Mouse (Mus musculus): ENCODE results near the gene Oard1.

- TF ChIP-seq CTCF (IDR thresholded peaks at IDR 0.05; ENCODE audit: extremely low read depth, insufficient read length, insufficient replicate concordance, low read depth, low read length) (no peak), POLR2A (IDR thresholded peaks at IDR 0.05; ENCODE audit: low read depth, low read length) (no peak)
Measured at GRCm38 (mm10) chr17:48462096-48462495, 52.3 kb downstream of the Oard1 start.

Measured in small intestine, adult 2 months (tissue).